Mouse (Mus musculus): ENCODE measurements around the gene Olfr766-ps1.
"Not testable (repeated sequence)": the region's sequence is repeated elsewhere in the genome, so short reads cannot be mapped to it uniquely, and the experiment has no call there.

Gene Olfr766-ps1

GRCm38 (mm10) chr10:129068877-129069276 lies at the start of gene Olfr766-ps1:
TSS of gene Olfr766-ps1 (minus strand) at chr10:129068977.
- DNase-seq (ENCODE audit: extremely low read depth, low read depth, low spot score), result no peak

DNA sequence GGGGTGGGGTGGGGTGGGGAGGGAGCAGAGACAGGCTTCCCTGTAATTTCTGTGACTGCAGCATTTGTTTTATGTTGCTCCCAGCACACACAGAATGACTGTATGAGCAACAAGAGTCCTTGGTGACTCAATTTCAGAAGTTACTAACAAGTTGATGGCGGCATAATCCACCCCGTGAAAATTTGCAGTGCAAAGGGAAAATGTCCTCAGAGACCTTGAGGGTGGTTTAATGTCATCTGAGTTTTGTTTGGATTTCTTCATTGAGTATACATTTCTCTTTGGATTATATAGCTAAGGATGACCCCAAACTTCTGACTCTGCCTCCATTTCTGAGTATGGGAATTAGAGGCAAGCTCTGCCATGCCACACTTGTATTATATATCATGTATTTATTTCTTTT lies 49.0 kb upstream of the Olfr766-ps1 start, which contains the start of gene Olfr769:
Gene Olfr769, minus strand, starts transcription at position 101 of the 400 bp plus-strand sequence.
- DNase-seq (ENCODE audit: extremely low read depth, low read depth, low spot score), result no peak

- DNase-seq (ENCODE audit: extremely low read depth, low read depth, low spot score), result no peak
Measured at GRCm38 (mm10) chr10:129115146-129115545, 46.4 kb upstream of the Olfr766-ps1 start.

DNA sequence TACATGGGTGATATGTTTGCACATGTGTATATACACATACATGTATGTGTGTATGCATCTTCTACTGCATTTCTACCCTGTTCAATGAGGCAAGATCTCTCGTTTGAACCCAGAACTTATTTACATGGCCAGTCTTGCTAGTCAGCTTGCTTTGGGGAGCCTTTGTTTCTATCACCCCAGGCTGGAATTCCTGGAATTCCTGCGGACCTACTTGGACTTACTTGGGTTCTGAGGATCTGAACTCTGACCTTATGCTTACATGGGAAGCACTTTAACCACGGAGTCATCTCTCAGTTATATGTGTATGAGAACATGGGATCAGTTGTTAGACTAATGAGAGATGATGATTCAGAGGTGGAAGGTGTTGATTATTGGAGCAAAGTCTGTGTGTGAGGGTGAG lies 32.5 kb upstream of the Olfr766-ps1 start:
- DNase-seq (ENCODE audit: extremely low read depth, low read depth, low spot score), result no peak

GRCm38 (mm10) chr10:129099275-129099674 lies 30.5 kb upstream of the Olfr766-ps1 start, which contains the start of gene Olfr768:
TSS of gene Olfr768 (minus strand) at chr10:129099375.
- no peak for DNase-seq (ENCODE audit: extremely low read depth, low read depth, low spot score)

DNA sequence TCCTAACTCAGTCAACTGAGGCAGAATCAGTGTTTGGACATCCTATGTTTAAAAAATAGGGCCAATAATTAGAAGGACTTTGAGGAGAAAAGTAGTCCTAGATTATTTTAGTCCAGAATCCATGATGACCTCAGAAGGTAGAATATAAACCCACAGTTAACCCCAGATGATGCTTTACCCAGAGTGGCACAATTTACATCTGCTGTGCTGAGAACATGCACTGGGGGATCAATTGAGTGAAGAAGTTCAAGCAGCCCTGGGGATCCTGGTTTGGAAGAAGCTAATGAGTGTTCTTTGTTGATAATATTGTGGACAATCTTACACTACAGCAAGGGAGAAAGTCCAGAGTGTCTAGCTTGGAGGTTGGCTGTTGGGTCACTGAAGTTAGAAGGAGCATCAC lies 14.0 kb upstream of the Olfr766-ps1 start, which contains the start of gene Olfr767:
Gene Olfr767, minus strand, starts transcription at position 101 of the 400 bp plus-strand sequence.
- not testable (repeated sequence) for DNase-seq (ENCODE audit: extremely low read depth, low read depth, low spot score)

GRCm38 (mm10) chr10:129049898-129050297 lies 18.9 kb downstream of the Olfr766-ps1 start, which contains the start of gene Olfr765:
TSS of gene Olfr765 (minus strand) at chr10:129049998.
- DNase-seq (ENCODE audit: extremely low read depth, low read depth, low spot score), result not testable (repeated sequence)

- DNase-seq (ENCODE audit: extremely low read depth, low read depth, low spot score), result no peak
Measured at GRCm38 (mm10) chr10:129039796-129040195, 29.0 kb downstream of the Olfr766-ps1 start, which contains the start of gene Olfr764-ps1. TSS of gene Olfr764-ps1 (minus strand) at chr10:129039896.

DNA sequence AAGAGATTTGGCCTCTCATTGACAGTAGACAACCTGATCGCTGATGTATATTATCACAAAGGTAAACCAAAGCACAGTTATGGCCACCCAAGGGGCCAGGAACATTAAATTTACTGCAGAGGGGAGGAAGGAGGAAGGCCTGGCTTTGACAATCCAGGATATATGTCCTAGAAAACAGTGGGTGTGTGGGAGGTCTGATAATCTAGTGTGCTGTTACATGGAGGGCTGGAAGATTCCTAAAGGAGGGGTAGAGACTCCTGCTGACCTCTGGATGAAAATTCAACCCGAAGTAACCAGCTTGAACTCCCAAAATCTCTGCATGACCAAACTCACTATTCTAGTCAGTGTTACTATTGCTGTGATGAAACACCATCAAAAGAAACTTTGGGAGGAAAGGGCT lies 40.4 kb downstream of the Olfr766-ps1 start:
- DNase-seq (ENCODE audit: extremely low read depth, low read depth, low spot score), result no peak

- DNase-seq (ENCODE audit: extremely low read depth, low read depth, low spot score), result no peak
Measured at GRCm38 (mm10) chr10:129026018-129026662, 42.6 kb downstream of the Olfr766-ps1 start.

DNA sequence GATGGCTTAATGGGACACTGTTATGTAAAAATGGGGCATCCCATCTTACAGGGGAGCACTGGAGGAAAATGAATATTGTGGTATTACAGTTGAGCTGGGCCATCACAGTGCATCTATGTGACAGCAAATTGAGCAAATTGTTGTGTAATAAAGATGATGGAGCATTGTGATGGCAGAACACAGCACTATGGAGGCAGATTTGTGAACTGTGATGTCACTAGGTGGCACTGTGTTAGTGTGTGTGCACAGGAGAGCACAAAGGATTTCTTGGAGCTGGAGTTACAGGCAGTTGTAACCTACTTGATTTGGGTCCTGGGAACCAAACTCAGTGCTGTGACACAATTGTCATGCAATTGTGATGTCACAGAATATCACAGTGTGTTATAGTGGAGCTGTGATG lies 45.5 kb downstream of the Olfr766-ps1 start:
- DNase-seq (ENCODE audit: extremely low read depth, low read depth, low spot score), result no peak

GRCm38 (mm10) chr10:129014477-129014876 lies 54.3 kb downstream of the Olfr766-ps1 start:
- DNase-seq (ENCODE audit: extremely low read depth, low read depth, low spot score), result no peak
